ENCODE assay signal across 13 mouse cellular contexts in the genomic region with DNA sequence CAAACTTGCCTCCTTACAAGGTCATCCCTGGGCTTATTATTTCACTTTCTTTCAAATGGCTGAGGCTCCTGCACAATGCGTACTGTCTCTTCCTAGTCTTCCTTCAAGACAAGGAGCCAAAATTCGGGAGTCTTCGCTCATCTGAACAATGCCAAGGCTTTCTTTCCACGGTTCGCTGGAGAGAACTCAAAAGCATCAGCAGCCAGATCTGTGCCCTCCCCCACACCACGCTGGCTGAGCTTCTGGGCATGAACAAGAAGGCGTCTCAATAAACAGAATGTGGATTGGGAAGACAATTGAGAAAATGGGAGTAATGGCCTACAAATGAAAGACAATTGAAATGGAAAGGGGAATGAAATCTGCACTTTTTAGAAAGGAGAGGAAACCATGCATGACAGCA.
A peak's percentile ranks its signal among the peaks of the same experiment; 100 is the strongest.
DNase-seq lines count a peak whose midpoint lies in the region; ATAC-seq lines count a peak whose summit lies in the region.
"Had no signal": no experiment of that assay in that cellular context is flagged by ENCODE, and none has a peak within 500 bp of the region (broad histone marks: within the 10 kb centered on the region; RNA-seq: fewer than 3 reads in every experiment).

No protein-coding gene starts in this region.

- no peak overlapping the region; the same call in 1 of the 2 replicates for H3K27ac ChIP-seq in midbrain, embryonic 10.5 days (replicated peaks)
- no peak overlapping the region for H3K27ac ChIP-seq in midbrain, embryonic 11.5 days (ENCODE audit: low read depth, low read length)
- H3K27ac ChIP-seq: forebrain, embryonic 15.5 days; liver, embryonic 14.5 days; midbrain, embryonic 12.5 days had no signal

- no peak overlapping the region for H3K9ac ChIP-seq in midbrain, embryonic 11.5 days (ENCODE audit: low read length)
- H3K9ac ChIP-seq: forebrain, embryonic 15.5 days; heart, embryonic 12.5 days; liver, embryonic 14.5 days; midbrain, embryonic 12.5 days had no signal

- DNase-seq in cerebellum, postnatal 10 days, result peak; percentile 75 to 81
- no peak for DNase-seq in cerebellum, adult 11 months
- DNase-seq in midbrain, embryonic 10.5 days (ENCODE audit: low spot score), result peak; percentile 16
- DNase-seq in midbrain, embryonic 11.5 days (ENCODE audit: low spot score, missing footprints), result no peak
- peak; percentile 25 to 29 for DNase-seq in layer of hippocampus, postnatal 36 days
- DNase-seq in right cerebral cortex, postnatal 36 days (ENCODE audit: low spot score in 2 of 2), result peak; percentile 34 to 44
- DNase-seq in adrenal gland, adult 2 months, result no peak
- DNase-seq in heart, adult 11 months, result no peak

- ATAC-seq in midbrain, embryonic 11.5 days (ENCODE audit: low FRiP score), result no peak
- ATAC-seq: forebrain, embryonic 15.5 days; intestine, postnatal 0 days had no signal

- no peaks in the 10 kb centered on the region for H3K36me3 ChIP-seq in midbrain, embryonic 10.5 days
- no peaks in the 10 kb centered on the region for H3K36me3 ChIP-seq in midbrain, embryonic 11.5 days (ENCODE audit: control insufficient read depth, insufficient read depth, low read length)
- H3K36me3 ChIP-seq: forebrain, embryonic 15.5 days; heart, embryonic 12.5 days; midbrain, embryonic 12.5 days had no signal

- 40% methylated on average over 7 of the region's 7 CpGs for WGBS in midbrain, embryonic 10.5 days
- WGBS in midbrain, embryonic 11.5 days, result 32% methylated on average over 7 of the region's 7 CpGs

- H3K9me3 ChIP-seq in midbrain, embryonic 10.5 days (replicated peaks), result no peaks in the 10 kb centered on the region
- H3K9me3 ChIP-seq in midbrain, embryonic 11.5 days (ENCODE audit: control insufficient read depth, low read length), result no peaks in the 10 kb centered on the region
- H3K9me3 ChIP-seq: forebrain, embryonic 15.5 days; heart, embryonic 12.5 days; midbrain, embryonic 12.5 days had no signal

- no peak overlapping the region for H3K4me2 ChIP-seq in midbrain, embryonic 11.5 days
- H3K4me2 ChIP-seq: forebrain, embryonic 15.5 days; heart, embryonic 12.5 days; midbrain, embryonic 12.5 days had no signal

- H3K4me3 ChIP-seq in midbrain, embryonic 10.5 days, result no peak overlapping the region
- no peak overlapping the region for H3K4me3 ChIP-seq in midbrain, embryonic 11.5 days (ENCODE audit: low read depth, low read length)
- H3K4me3 ChIP-seq: forebrain, embryonic 15.5 days; heart, embryonic 12.5 days; midbrain, embryonic 12.5 days had no signal

- peaks cover 8% of the 10 kb centered on the region for H3K4me1 ChIP-seq in midbrain, embryonic 10.5 days
- H3K4me1 ChIP-seq in midbrain, embryonic 11.5 days (ENCODE audit: control insufficient read depth, insufficient read depth, low read length), result no peaks in the 10 kb centered on the region
- H3K4me1 ChIP-seq: forebrain, embryonic 15.5 days; heart, embryonic 12.5 days; midbrain, embryonic 12.5 days had no signal

- H3K27me3 ChIP-seq in midbrain, embryonic 10.5 days (ENCODE audit: low read depth, poor library complexity, severe bottlenecking), result no peaks in the 10 kb centered on the region
- H3K27me3 ChIP-seq in midbrain, embryonic 11.5 days (ENCODE audit: control insufficient read depth, insufficient read depth, low read length), result no peaks in the 10 kb centered on the region
- H3K27me3 ChIP-seq: forebrain, embryonic 15.5 days; heart, embryonic 12.5 days; midbrain, embryonic 12.5 days had no signal

Comparison
In these comparisons a context has a peak if more than half of its experiments do, and no peak if none do; other contexts are left out.
1. DNase-seq: peak in cerebellum, postnatal 10 days (2 of 2), midbrain, embryonic 10.5 days (single experiment), layer of hippocampus, postnatal 36 days (2 of 2) and right cerebral cortex, postnatal 36 days (2 of 2); none in cerebellum, adult 11 months (single experiment), midbrain, embryonic 11.5 days (single experiment), adrenal gland, adult 2 months (single experiment) and heart, adult 11 months (single experiment).